Mouse (Mus musculus) forebrain, embryonic 11.5 days (tissue): ENCODE measurements around the gene Nsd2. TPM values are rescaled to one million over a fixed set of nuclear protein-coding genes. Genes with fewer than 3 reads are reported as not detected.

Source experiments
- ATAC-seq: fragments of 200-750 bp; cut with Nextera tagmentation; replicated peaks from 2 replicates; pipeline ENCODE4 v1.8.0; 2017; ENCODE audit warnings: moderate TSS enrichment; ENCODE audit not compliant: low FRiP score
- DNase-seq: peaks from one replicate; pipeline ENCODE4 v3.0.0-alpha.2; 2017; ENCODE audit warnings: low spot score
- H3K27ac ChIP-seq: fragments of 300-500 bp; sonication (generic); 2 replicates; pipeline ENCODE4 v1.5.1; 2014; ENCODE audit warnings: low read depth, low read length
- H3K27me3 ChIP-seq: fragments of 300-500 bp; sonication (generic); 2 replicates; pipeline ENCODE4 v1.6.1; 2014; ENCODE audit warnings: mild to moderate bottlenecking, low read length, mixed read lengths; ENCODE audit not compliant: control insufficient read depth, insufficient read depth
- H3K36me3 ChIP-seq: fragments of 300-500 bp; sonication (generic); 2 replicates; pipeline ENCODE4 v1.6.1; 2014; ENCODE audit warnings: mild to moderate bottlenecking, low read length, moderate library complexity, mixed read lengths; ENCODE audit not compliant: control insufficient read depth, insufficient read depth
- H3K4me1 ChIP-seq: fragments of 300-500 bp; sonication (generic); replicated peaks from 2 replicates; pipeline ENCODE4 v1.6.1; 2014; ENCODE audit warnings: low read length, mixed read lengths; ENCODE audit not compliant: control insufficient read depth, insufficient read depth
- H3K4me2 ChIP-seq: fragments of 300-500 bp; sonication (generic); 2 replicates; pipeline ENCODE4 v1.6.1; 2014; ENCODE audit warnings: low read depth, mild to moderate bottlenecking, low read length, moderate library complexity, mixed read lengths; ENCODE audit not compliant: severe bottlenecking
- H3K4me3 ChIP-seq: fragments of 300-500 bp; sonication (generic); 2 replicates; pipeline ENCODE4 v1.5.1; 2014; ENCODE audit warnings: low read depth, low read length
- H3K9ac ChIP-seq: fragments of 300-500 bp; sonication (generic); 2 replicates; pipeline ENCODE4 v1.6.1; 2014; ENCODE audit warnings: low read length
- H3K9me3 ChIP-seq: fragments of 300-500 bp; sonication (generic); 2 replicates; pipeline ENCODE4 v1.6.1; 2016; ENCODE audit warnings: low read length, mixed read lengths; ENCODE audit not compliant: control insufficient read depth
- WGBS: fragments of 180-500 bp; shearing (Covaris S2); extraction: QIAGEN DNeasy Blood & Tissue Kit; methylation state at CpG from one replicate; pipeline ENCODE4 v1.1.7; 2014; 5-methylcytosine and 5-hydroxymethylcytosine counted together
- polyA plus RNA-seq: library from polyadenylated mRNA; unstranded; fragments of >200 nt; fragmentation: Nextera tagmentation; extraction: Ambion mirVana; gene quantifications from 2 replicates; pipeline ENCODE4 v1.2.1, GENCODE M21; 2014

Gene Nsd2
- polyA plus RNA-seq, 1 experiment from 2014 or later = 131 TPM

DNA sequence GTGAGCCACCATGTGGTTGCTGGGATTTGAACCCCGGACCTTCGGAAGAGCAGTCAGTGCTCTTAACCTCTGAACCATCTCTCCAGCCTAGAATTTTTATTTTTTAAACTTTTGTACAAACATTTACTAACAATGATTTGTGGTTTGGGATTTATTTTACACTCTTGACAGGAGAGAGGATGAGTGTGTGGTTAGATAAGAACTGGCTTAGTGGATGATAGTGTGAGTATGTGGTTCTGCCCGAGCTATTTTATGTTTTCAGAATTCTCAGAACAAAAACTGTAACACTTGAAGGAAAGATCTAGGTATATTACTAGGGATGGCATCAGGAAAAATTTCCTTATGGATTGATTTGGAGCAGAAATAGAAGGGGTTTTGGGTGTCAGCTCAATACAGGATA is 9.4 kb downstream of the Nsd2 start:
- Histone ChIP-seq H3K4me3 (no peak overlapping the region), H3K36me3 (no peaks in the 10 kb centered on the region; the same call in 1 of the 2 replicates), H3K9me3 (no peaks in the 10 kb centered on the region), H3K27me3 (no peaks in the 10 kb centered on the region), H3K9ac (no peak overlapping the region), H3K4me1 (no peaks in the 10 kb centered on the region; the same call in 1 of the 2 replicates), H3K4me2 (no peak overlapping the region), H3K27ac (no peak overlapping the region)
- ATAC-seq (no peak), DNase-seq (no peak)
- WGBS = 96% methylated on average over 3 of the region's 3 CpGs

GRCm38 (mm10) chr5:33830832-33831231 is 10.3 kb downstream of the Nsd2 start:
- Histone ChIP-seq H3K4me3 (no peak overlapping the region), H3K9ac (no peak overlapping the region), H3K27ac (no peak overlapping the region), H3K36me3 (no peaks in the 10 kb centered on the region; the same call in 1 of the 2 replicates), H3K4me1 (no peaks in the 10 kb centered on the region; the same call in 1 of the 2 replicates), H3K9me3 (no peaks in the 10 kb centered on the region), H3K27me3 (no peaks in the 10 kb centered on the region), H3K4me2 (no peak overlapping the region)
- WGBS = 70% methylated on average over 1 of the region's 1 CpGs
- DNase-seq (no peak), ATAC-seq (no peak)

DNA sequence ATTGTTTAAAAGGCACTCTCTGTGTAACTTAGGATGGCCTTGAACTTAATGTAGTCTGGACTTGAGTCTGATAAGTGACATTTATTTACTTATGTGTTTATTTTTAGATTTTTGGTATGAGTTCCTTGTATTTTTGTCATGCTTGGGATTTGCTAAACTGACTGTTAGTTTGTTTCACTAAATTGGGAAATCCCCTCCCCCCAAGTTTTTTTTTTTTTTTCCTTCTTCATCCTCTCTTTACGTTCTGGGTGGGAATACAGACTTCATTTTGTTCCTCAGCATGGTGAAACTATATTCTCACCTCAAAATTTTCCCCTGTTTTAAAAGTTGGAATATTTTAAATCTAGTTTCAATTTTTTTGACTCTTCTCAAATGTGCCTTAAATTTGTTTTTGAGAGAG is 20.8 kb downstream of the Nsd2 start:
- Histone ChIP-seq H3K27me3 (no peaks in the 10 kb centered on the region), H3K27ac (no peak overlapping the region), H3K4me1 (no peaks in the 10 kb centered on the region), H3K4me3 (no peak overlapping the region), H3K9ac (no peak overlapping the region), H3K9me3 (no peaks in the 10 kb centered on the region), H3K4me2 (no peak overlapping the region), H3K36me3 (peaks cover 8% of the 10 kb centered on the region; the same call in 1 of the 2 replicates)
- ATAC-seq = no peak
- DNase-seq = no peak
- 88% methylated on average over 1 of the region's 1 CpGs for WGBS

DNA sequence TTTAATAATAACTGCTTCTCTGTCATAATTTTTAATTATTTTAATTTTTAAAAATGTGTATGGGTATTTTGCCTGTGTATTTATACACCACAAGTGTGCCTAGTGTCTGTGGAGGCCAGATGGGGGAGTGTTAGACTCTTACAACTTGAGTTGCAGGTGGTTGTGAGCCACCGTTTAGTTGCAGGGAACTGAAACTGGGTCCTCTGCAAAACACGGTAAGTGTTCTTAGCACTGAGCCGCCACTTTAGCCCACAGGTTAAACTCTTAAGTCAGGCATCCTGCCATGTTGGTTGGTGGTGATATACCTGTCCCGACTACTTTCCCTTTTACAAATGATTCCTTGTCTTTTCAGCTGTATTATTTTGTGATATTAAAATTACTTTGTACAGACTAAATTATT is 22.0 kb downstream of the Nsd2 start:
- Histone ChIP-seq H3K9ac (no peak overlapping the region), H3K36me3 (peaks cover 8% of the 10 kb centered on the region; the same call in 1 of the 2 replicates), H3K27me3 (no peaks in the 10 kb centered on the region), H3K27ac (no peak overlapping the region), H3K4me1 (no peaks in the 10 kb centered on the region), H3K9me3 (no peaks in the 10 kb centered on the region), H3K4me2 (no peak overlapping the region), H3K4me3 (no peak overlapping the region)
- WGBS = 88% methylated on average over 4 of the region's 4 CpGs
- DNase-seq (no peak), ATAC-seq (no peak)

- H3K9me3 ChIP-seq = no peaks in the 10 kb centered on the region
- 92% methylated on average over 4 of the region's 4 CpGs for WGBS
- no peaks in the 10 kb centered on the region for H3K27me3 ChIP-seq
- ATAC-seq = no peak
- peaks cover 17% of the 10 kb centered on the region for H3K36me3 ChIP-seq
- no peak for DNase-seq
- no peak overlapping the region for H3K9ac ChIP-seq
- H3K4me2 ChIP-seq = no peak overlapping the region
- no peak overlapping the region for H3K4me3 ChIP-seq
- H3K4me1 ChIP-seq = no peaks in the 10 kb centered on the region
- H3K27ac ChIP-seq = no peak overlapping the region
Measured at GRCm38 (mm10) chr5:33851466-33851865, 30.9 kb downstream of the Nsd2 start.

DNA sequence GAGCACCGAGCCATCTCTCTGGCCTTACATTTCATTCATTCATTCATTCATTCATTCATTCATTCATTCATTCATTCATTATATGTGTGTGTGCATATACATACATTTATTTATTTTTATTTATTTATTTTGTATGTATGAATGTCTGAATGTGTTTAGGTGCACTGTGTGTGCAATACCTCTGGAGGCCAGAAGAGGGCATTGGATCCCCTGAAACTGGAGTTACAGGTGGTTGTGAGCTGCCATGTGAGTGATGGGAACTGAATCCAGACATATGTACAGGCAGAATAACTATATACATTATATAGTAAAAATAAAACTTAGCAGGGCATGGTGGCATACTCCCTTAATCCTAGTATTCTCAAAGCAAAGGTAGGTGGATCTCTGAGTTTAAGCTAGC is 32.6 kb downstream of the Nsd2 start:
- Histone ChIP-seq H3K4me2 (no peak overlapping the region), H3K9me3 (no peaks in the 10 kb centered on the region), H3K27me3 (no peaks in the 10 kb centered on the region), H3K4me3 (no peak overlapping the region), H3K4me1 (no peaks in the 10 kb centered on the region), H3K9ac (no peak overlapping the region), H3K27ac (no peak overlapping the region), H3K36me3 (peaks cover 23% of the 10 kb centered on the region)
- DNase-seq (no peak), ATAC-seq (no peak)
- 95% methylated on average over 1 of the region's 1 CpGs for WGBS

GRCm38 (mm10) chr5:33854019-33854418 is 33.5 kb downstream of the Nsd2 start:
- no peak overlapping the region for H3K9ac ChIP-seq

DNA sequence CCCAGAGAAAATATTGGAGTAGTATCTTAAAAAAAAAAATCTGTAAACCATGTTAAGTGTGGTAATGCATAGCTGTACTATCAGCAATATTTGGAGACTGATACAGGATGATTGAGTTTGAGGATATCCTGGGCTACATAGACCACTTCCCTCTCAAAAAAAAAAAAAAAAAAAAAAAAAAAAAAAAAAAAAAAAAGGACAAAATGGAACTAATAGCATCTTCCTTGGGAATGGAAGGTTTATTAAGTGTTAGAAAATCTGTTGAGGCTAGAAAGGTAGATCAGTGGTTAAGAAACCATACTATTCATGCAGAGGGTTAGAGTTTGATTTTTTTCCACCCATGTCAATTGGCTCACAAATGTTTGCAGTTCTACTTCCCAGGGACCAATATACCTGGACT is 37.2 kb downstream of the Nsd2 start:
- H3K9me3 ChIP-seq = peaks cover 4% of the 10 kb centered on the region; the same call in 1 of the 2 replicates
- no peaks in the 10 kb centered on the region for H3K4me1 ChIP-seq
- H3K27ac ChIP-seq = no peak overlapping the region
- H3K4me2 ChIP-seq = no peak overlapping the region
- no peak overlapping the region for H3K9ac ChIP-seq
- no peak overlapping the region for H3K4me3 ChIP-seq
- peaks cover 42% of the 10 kb centered on the region for H3K36me3 ChIP-seq
- no peaks in the 10 kb centered on the region for H3K27me3 ChIP-seq
- ATAC-seq (no peak), DNase-seq (no peak)

More at GRCm38 (mm10) chr5:33854019-33854418, 33.5 kb downstream of the Nsd2 start:
- H3K36me3 ChIP-seq = peaks cover 23% of the 10 kb centered on the region
- H3K4me2 ChIP-seq = no peak overlapping the region
- WGBS = 81% methylated on average over 2 of the region's 2 CpGs
- no peak for ATAC-seq
- DNase-seq = no peak
- no peaks in the 10 kb centered on the region for H3K9me3 ChIP-seq
- no peaks in the 10 kb centered on the region for H3K4me1 ChIP-seq
- H3K4me3 ChIP-seq = no peak overlapping the region
- no peaks in the 10 kb centered on the region for H3K27me3 ChIP-seq
- H3K27ac ChIP-seq = no peak overlapping the region

- no peaks in the 10 kb centered on the region for H3K9me3 ChIP-seq
- ATAC-seq = no peak
- H3K36me3 ChIP-seq = peaks cover 19% of the 10 kb centered on the region; the same call in 1 of the 2 replicates
- H3K4me1 ChIP-seq = no peaks in the 10 kb centered on the region
- 90% methylated on average over 1 of the region's 1 CpGs for WGBS
- DNase-seq = no peak
- H3K27ac ChIP-seq = no peak overlapping the region
- H3K4me3 ChIP-seq = no peak overlapping the region
- no peaks in the 10 kb centered on the region for H3K27me3 ChIP-seq
- no peak overlapping the region for H3K9ac ChIP-seq
- no peak overlapping the region for H3K4me2 ChIP-seq
Measured at GRCm38 (mm10) chr5:33875472-33875871, 54.9 kb downstream of the Nsd2 start.
